Mouse (Mus musculus) intestine, embryonic 16.5 days (tissue): Measurements from ENCODE around the gene Btbd11. TPM values are rescaled to one million over a fixed set of nuclear protein-coding genes. Genes with fewer than 3 reads are reported as not detected.

Experiments used
- ATAC-seq: fragments of 200-750 bp; cut with Nextera tagmentation; 2 replicates; pipeline ENCODE4 v1.8.0; 2017; ENCODE audit warnings: moderate TSS enrichment, moderate library complexity
- H3K27ac ChIP-seq: fragments of 300-500 bp; sonication (generic); 2 replicates; pipeline ENCODE4 v1.5.1; 2014; ENCODE audit warnings: mild to moderate bottlenecking, low read length
- H3K27me3 ChIP-seq: fragments of 300-500 bp; sonication (generic); replicated peaks from 2 replicates; pipeline ENCODE4 v1.6.1; 2014; ENCODE audit warnings: low read length, control low read depth, mixed read lengths; ENCODE audit not compliant: control insufficient read depth, insufficient read depth
- H3K36me3 ChIP-seq: fragments of 300-500 bp; sonication (generic); 2 replicates; pipeline ENCODE4 v1.6.1; 2014; ENCODE audit warnings: low read length, control low read depth; ENCODE audit not compliant: control insufficient read depth, insufficient read depth
- H3K4me1 ChIP-seq: fragments of 300-500 bp; sonication (generic); 2 replicates; pipeline ENCODE4 v1.6.1; 2014; ENCODE audit warnings: low read length, control low read depth, mixed read lengths; ENCODE audit not compliant: control insufficient read depth, insufficient read depth
- H3K4me2 ChIP-seq: fragments of 300-500 bp; sonication (generic); 2 replicates; pipeline ENCODE4 v1.6.1; 2014; ENCODE audit warnings: low read depth, low read length, control low read depth
- H3K4me3 ChIP-seq: fragments of 300-500 bp; sonication (generic); 2 replicates; pipeline ENCODE4 v1.5.1; 2014; ENCODE audit warnings: mild to moderate bottlenecking, low read length
- H3K9ac ChIP-seq: fragments of 300-500 bp; sonication (generic); 2 replicates; pipeline ENCODE4 v1.6.1; 2014; ENCODE audit warnings: low read depth, low read length
- H3K9me3 ChIP-seq: fragments of 300-500 bp; sonication (generic); 2 replicates; pipeline ENCODE4 v1.6.1; 2016; ENCODE audit warnings: low read length, control low read depth; ENCODE audit not compliant: control insufficient read depth
- WGBS: fragments of 180-500 bp; shearing (Covaris S2); extraction: QIAGEN DNeasy Blood & Tissue Kit; methylation state at CpG from one replicate; pipeline ENCODE4 v1.1.7; 2014; 5-methylcytosine and 5-hydroxymethylcytosine counted together
- polyA plus RNA-seq: library from polyadenylated mRNA; unstranded; fragments of >200 nt; fragmentation: Nextera tagmentation; extraction: Ambion mirVana; gene quantifications from 2 replicates; pipeline ENCODE4 v1.2.1, GENCODE M21; 2015

The Btbd11 gene
- polyA plus RNA-seq, 1 experiment from 2014 or later: 0.86 TPM

- H3K4me1 ChIP-seq: no peaks in the 10 kb centered on the region
- no peak for ATAC-seq
- no peak overlapping the region for H3K4me3 ChIP-seq
- no peak overlapping the region for H3K9ac ChIP-seq
- H3K27ac ChIP-seq: no peak overlapping the region
- no peaks in the 10 kb centered on the region for H3K27me3 ChIP-seq
- H3K9me3 ChIP-seq: no peaks in the 10 kb centered on the region
- WGBS: 38% methylated on average over 8 of the region's 8 CpGs
- H3K36me3 ChIP-seq: no peaks in the 10 kb centered on the region
- H3K4me2 ChIP-seq: no peak overlapping the region
Observed at GRCm38 (mm10) chr10:85451629-85452368, 65.2 kb downstream of the Btbd11 start.

GRCm38 (mm10) chr10:85453221-85453775 lies 66.7 kb downstream of the Btbd11 start:
- Histone ChIP-seq H3K9ac (no peak overlapping the region), H3K9me3 (no peaks in the 10 kb centered on the region), H3K4me1 (no peaks in the 10 kb centered on the region), H3K4me2 (no peak overlapping the region), H3K27ac (no peak overlapping the region), H3K36me3 (no peaks in the 10 kb centered on the region), H3K4me3 (no peak overlapping the region), H3K27me3 (no peaks in the 10 kb centered on the region)
- ATAC-seq: no peak
- WGBS: 91% methylated on average over 2 of the region's 2 CpGs

- Histone ChIP-seq H3K9ac (no peak overlapping the region), H3K4me3 (no peak overlapping the region), H3K27ac (no peak overlapping the region), H3K9me3 (no peaks in the 10 kb centered on the region), H3K27me3 (no peaks in the 10 kb centered on the region), H3K4me1 (no peaks in the 10 kb centered on the region), H3K36me3 (no peaks in the 10 kb centered on the region), H3K4me2 (no peak overlapping the region)
- no peak for ATAC-seq
- WGBS: 67% methylated on average over 4 of the region's 4 CpGs
Observed at GRCm38 (mm10) chr10:85455985-85456384, 69.4 kb downstream of the Btbd11 start.

- H3K4me3 ChIP-seq: no peak overlapping the region
- ATAC-seq: no peak
- WGBS: 32% methylated on average over 17 of the region's 17 CpGs
- no peak overlapping the region for H3K27ac ChIP-seq
- H3K9me3 ChIP-seq: no peaks in the 10 kb centered on the region
- H3K27me3 ChIP-seq: no peaks in the 10 kb centered on the region
- no peak overlapping the region for H3K4me2 ChIP-seq
- H3K36me3 ChIP-seq: no peaks in the 10 kb centered on the region
- no peak overlapping the region for H3K9ac ChIP-seq
- no peaks in the 10 kb centered on the region for H3K4me1 ChIP-seq
Observed at GRCm38 (mm10) chr10:85458744-85459344, 72.2 kb downstream of the Btbd11 start.

GRCm38 (mm10) chr10:85460736-85461135 lies 74.1 kb downstream of the Btbd11 start:
- no peaks in the 10 kb centered on the region for H3K9me3 ChIP-seq
- no peak for ATAC-seq
- H3K4me1 ChIP-seq: 0 out of 2 replicates have a peak, but pooled peaks cover 2% of the 10 kb centered on the region
- H3K36me3 ChIP-seq: no peaks in the 10 kb centered on the region
- no peak overlapping the region for H3K9ac ChIP-seq
- no peak overlapping the region for H3K4me2 ChIP-seq
- H3K27me3 ChIP-seq: no peaks in the 10 kb centered on the region
- WGBS: 93% methylated on average over 10 of the region's 10 CpGs
- no peak overlapping the region for H3K27ac ChIP-seq
- no peak overlapping the region for H3K4me3 ChIP-seq

- no peak overlapping the region for H3K9ac ChIP-seq
- H3K4me2 ChIP-seq: no peak overlapping the region
- 0 out of 2 replicates have a peak, but pooled peaks cover 2% of the 10 kb centered on the region for H3K4me1 ChIP-seq
- H3K4me3 ChIP-seq: no peak overlapping the region
- H3K27ac ChIP-seq: no peak overlapping the region
- no peaks in the 10 kb centered on the region for H3K9me3 ChIP-seq
- 0 out of 2 replicates have a peak, but pooled peaks have one; percentile 31 for ATAC-seq
- H3K27me3 ChIP-seq: no peaks in the 10 kb centered on the region
- 40% methylated on average over 6 of the region's 6 CpGs for WGBS
- no peaks in the 10 kb centered on the region for H3K36me3 ChIP-seq
Observed at GRCm38 (mm10) chr10:85464152-85464551, 77.5 kb downstream of the Btbd11 start.

GRCm38 (mm10) chr10:85465516-85466408 lies 79.1 kb downstream of the Btbd11 start:
- Histone ChIP-seq H3K27ac (no peak overlapping the region), H3K36me3 (no peaks in the 10 kb centered on the region), H3K4me2 (no peak overlapping the region), H3K4me1 (0 out of 2 replicates have a peak, but pooled peaks cover 2% of the 10 kb centered on the region), H3K27me3 (no peaks in the 10 kb centered on the region), H3K4me3 (no peak overlapping the region), H3K9ac (no peak overlapping the region), H3K9me3 (no peaks in the 10 kb centered on the region)
- WGBS: 85% methylated on average over 13 of the region's 13 CpGs
- no peak for ATAC-seq

- no peak for ATAC-seq
- H3K4me2 ChIP-seq: no peak overlapping the region
- no peak overlapping the region for H3K27ac ChIP-seq
- H3K4me1 ChIP-seq: 0 out of 2 replicates have a peak, but pooled peaks cover 2% of the 10 kb centered on the region
- no peak overlapping the region for H3K9ac ChIP-seq
- no peak overlapping the region for H3K4me3 ChIP-seq
- no peaks in the 10 kb centered on the region for H3K9me3 ChIP-seq
- H3K36me3 ChIP-seq: no peaks in the 10 kb centered on the region
- no peaks in the 10 kb centered on the region for H3K27me3 ChIP-seq
- 47% methylated on average over 8 of the region's 8 CpGs for WGBS
Observed at GRCm38 (mm10) chr10:85466409-85466761, 79.8 kb downstream of the Btbd11 start.

- no peak for ATAC-seq
- Histone ChIP-seq H3K9ac (no peak overlapping the region), H3K4me3 (no peak overlapping the region), H3K9me3 (no peaks in the 10 kb centered on the region), H3K4me1 (0 out of 2 replicates have a peak, but pooled peaks cover 2% of the 10 kb centered on the region), H3K27me3 (no peaks in the 10 kb centered on the region), H3K27ac (no peak overlapping the region), H3K4me2 (no peak overlapping the region), H3K36me3 (no peaks in the 10 kb centered on the region)
- whole genome bisulfite sequencing: 67% methylated on average over 7 of the region's 7 CpGs
Observed at GRCm38 (mm10) chr10:85467393-85467792, 80.8 kb downstream of the Btbd11 start.
